Mouse (Mus musculus): Measurements from ENCODE around the gene Zfyve27. TPM values are rescaled to one million over a fixed set of nuclear protein-coding genes. Genes with fewer than 3 reads are reported as not detected.

Zfyve27 gene
- polyA plus RNA-seq, 1 experiment = 12.3 TPM

- no peak for TF ChIP-seq GATA1 (IDR thresholded peaks at IDR 0.05; ENCODE audit: low read length)
Measured at GRCm38 (mm10) chr19:42196378-42196777, 32.6 kb downstream of the Zfyve27 start.

GRCm38 (mm10) chr19:42197066-42197465, 33.3 kb downstream of the Zfyve27 start:
- TF ChIP-seq GATA1 (IDR thresholded peaks at IDR 0.05; ENCODE audit: low read length) = no peak

GRCm38 (mm10) chr19:42198026-42198425, 34.3 kb downstream of the Zfyve27 start:
- TF ChIP-seq GATA1 (IDR thresholded peaks at IDR 0.05; ENCODE audit: low read length) = no peak

GRCm38 (mm10) chr19:42201696-42202381, 38.1 kb downstream of the Zfyve27 start, which contains the start of gene Sfrp5:
TSS of gene Sfrp5 (minus strand) at chr19:42202252.
- TF ChIP-seq GATA1 (IDR thresholded peaks at IDR 0.05; ENCODE audit: low read length) = no peak

- TF ChIP-seq GATA1 (IDR thresholded peaks at IDR 0.05; ENCODE audit: low read length) = no peak
Measured at GRCm38 (mm10) chr19:42202467-42202866, 38.7 kb downstream of the Zfyve27 start.

- no peak for TF ChIP-seq GATA1 (IDR thresholded peaks at IDR 0.05; ENCODE audit: low read length)
Measured at GRCm38 (mm10) chr19:42204306-42204705, 40.6 kb downstream of the Zfyve27 start.

- TF ChIP-seq GATA1 (IDR thresholded peaks at IDR 0.05; ENCODE audit: low read length) = no peak
Measured at GRCm38 (mm10) chr19:42205201-42205600, 41.5 kb downstream of the Zfyve27 start.

GRCm38 (mm10) chr19:42209485-42209884, 45.7 kb downstream of the Zfyve27 start:
- no peak for TF ChIP-seq GATA1 (IDR thresholded peaks at IDR 0.05; ENCODE audit: low read length)

- no peak for TF ChIP-seq GATA1 (IDR thresholded peaks at IDR 0.05; ENCODE audit: low read length)
Measured at GRCm38 (mm10) chr19:42209976-42210375, 46.2 kb downstream of the Zfyve27 start.

- TF ChIP-seq GATA1 (IDR thresholded peaks at IDR 0.05; ENCODE audit: low read length) = no peak
Measured at GRCm38 (mm10) chr19:42211936-42212335, 48.2 kb downstream of the Zfyve27 start.

GRCm38 (mm10) chr19:42214601-42215000, 50.9 kb downstream of the Zfyve27 start:
- no peak for TF ChIP-seq GATA1 (IDR thresholded peaks at IDR 0.05; ENCODE audit: low read length)

- no peak for TF ChIP-seq GATA1 (IDR thresholded peaks at IDR 0.05; ENCODE audit: low read length)
Measured at GRCm38 (mm10) chr19:42216699-42217373, 53.1 kb downstream of the Zfyve27 start.

- no peak for TF ChIP-seq GATA1 (IDR thresholded peaks at IDR 0.05; ENCODE audit: low read length)
Measured at GRCm38 (mm10) chr19:42217374-42217763, 53.6 kb downstream of the Zfyve27 start.

GRCm38 (mm10) chr19:42226451-42226850, 62.7 kb downstream of the Zfyve27 start:
- no peak for TF ChIP-seq GATA1 (IDR thresholded peaks at IDR 0.05; ENCODE audit: low read length)

- no peak for TF ChIP-seq GATA1 (IDR thresholded peaks at IDR 0.05; ENCODE audit: low read length)
Measured at GRCm38 (mm10) chr19:42229499-42230287, 65.9 kb downstream of the Zfyve27 start.

- TF ChIP-seq GATA1 (IDR thresholded peaks at IDR 0.05; ENCODE audit: low read length) = no peak
Measured at GRCm38 (mm10) chr19:42230288-42230568, 66.5 kb downstream of the Zfyve27 start.

Measured in G1E-ER4 (cell line).